Mouse (Mus musculus) kidney, adult 2 months (tissue): ENCODE data around the gene Rnf183. TPM values are rescaled to one million over a fixed set of nuclear protein-coding genes. Genes with fewer than 3 reads are reported as not detected.
"Not testable (repeated sequence)": the region's sequence is repeated elsewhere in the genome, so short reads cannot be mapped to it uniquely, and the experiment has no call there.

Source experiments
- DNase-seq: peaks from one replicate; pipeline ENCODE4 v3.0.0; 2021
- H3K27ac ChIP-seq: fragments of 200-500 bp; 2 replicates; pipeline ENCODE4 v1.5.1; 2012; ENCODE audit warnings: low read depth, low read length, control low read depth, inconsistent platforms; ENCODE audit not compliant: insufficient read depth
- H3K27me3 ChIP-seq: fragments of 200-500 bp; replicated peaks from 2 replicates; pipeline ENCODE4 v1.6.1; 2012; ENCODE audit warnings: mild to moderate bottlenecking, moderate library complexity, low read length, inconsistent platforms; ENCODE audit not compliant: control insufficient read depth, insufficient read depth
- H3K36me3 ChIP-seq: fragments of 200-500 bp; 2 replicates; pipeline ENCODE4 v1.6.1; 2012; ENCODE audit warnings: mild to moderate bottlenecking, moderate library complexity, low read length, inconsistent platforms; ENCODE audit not compliant: control insufficient read depth, insufficient read depth
- H3K4me1 ChIP-seq: fragments of 200-500 bp; 2 replicates; pipeline ENCODE4 v1.6.1; 2011; ENCODE audit warnings: low read length; ENCODE audit not compliant: control insufficient read depth, insufficient read depth
- H3K4me3 ChIP-seq: fragments of 200-500 bp; 2 replicates; pipeline ENCODE4 v1.5.1; 2011; ENCODE audit warnings: mild to moderate bottlenecking, low read depth, low read length, control low read depth; ENCODE audit not compliant: insufficient read depth
- CTCF ChIP-seq: fragments of 200-500 bp; conservative IDR thresholded peaks from 2 replicates; pipeline ENCODE4 v1.5.1; 2011; ENCODE audit warnings: low read depth, mild to moderate bottlenecking, control low read depth, low read length, moderate library complexity, mixed read lengths; ENCODE audit not compliant: insufficient read depth, insufficient read length
- POLR2A ChIP-seq: fragments of 200-500 bp; IDR thresholded peaks from one replicate; pipeline ENCODE4 v1.6.1; 2011; ENCODE audit warnings: low read depth, low read length, control low read depth
- WGBS: fragments of 180-500 bp; shearing (Covaris S2); methylation state at CpG from one replicate; pipeline ENCODE4 v1.1.7; 2018; 5-methylcytosine and 5-hydroxymethylcytosine counted together
- polyA plus RNA-seq: library from polyadenylated mRNA; depleted of rRNA; stranded (reverse); fragments of >200 nt; gene quantifications from 2 replicates; pipeline ENCODE4 v1.2.3, GENCODE M21; 2012; rRNA removed

Rnf183 gene
- polyA plus RNA-seq = 180 and 248 TPM in 2 replicates

DNA sequence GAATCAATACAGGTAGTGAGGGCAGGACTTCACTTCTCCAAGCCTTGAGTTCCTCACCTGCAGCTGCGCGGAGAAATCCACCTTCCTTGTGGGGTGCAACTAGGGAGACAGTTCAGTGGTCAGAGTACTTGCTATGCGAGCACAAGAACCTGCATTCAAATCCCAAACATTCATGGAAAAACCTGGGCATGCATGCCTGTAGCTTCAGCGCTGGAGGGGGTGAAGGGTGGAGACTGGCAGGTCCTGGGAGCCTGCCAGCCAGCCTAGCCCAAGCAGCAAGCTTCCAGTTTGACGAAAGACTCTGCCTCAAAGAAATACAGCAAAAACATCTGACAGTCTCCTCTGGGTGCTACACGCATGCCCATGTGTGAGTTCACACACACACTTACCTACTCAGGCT is at the start of gene Rnf183:
Gene Rnf183, minus strand, starts transcription at position 172 of the 400 bp plus-strand sequence.
- DNase-seq = peak; percentile 86
- TF ChIP-seq CTCF = no peak
- no peak for TF ChIP-seq POLR2A
- Histone ChIP-seq H3K27ac (peak within 1 kb of the TSS; percentile 96), H3K4me3 (peak within 1 kb of the TSS; percentile 52), H3K36me3 (no peaks in the 10 kb centered on the region), H3K27me3 (no peaks in the 10 kb centered on the region), H3K4me1 (peaks cover 21% of the 10 kb centered on the region)
- 46% methylated on average over 6 of the region's 6 CpGs for WGBS

DNA sequence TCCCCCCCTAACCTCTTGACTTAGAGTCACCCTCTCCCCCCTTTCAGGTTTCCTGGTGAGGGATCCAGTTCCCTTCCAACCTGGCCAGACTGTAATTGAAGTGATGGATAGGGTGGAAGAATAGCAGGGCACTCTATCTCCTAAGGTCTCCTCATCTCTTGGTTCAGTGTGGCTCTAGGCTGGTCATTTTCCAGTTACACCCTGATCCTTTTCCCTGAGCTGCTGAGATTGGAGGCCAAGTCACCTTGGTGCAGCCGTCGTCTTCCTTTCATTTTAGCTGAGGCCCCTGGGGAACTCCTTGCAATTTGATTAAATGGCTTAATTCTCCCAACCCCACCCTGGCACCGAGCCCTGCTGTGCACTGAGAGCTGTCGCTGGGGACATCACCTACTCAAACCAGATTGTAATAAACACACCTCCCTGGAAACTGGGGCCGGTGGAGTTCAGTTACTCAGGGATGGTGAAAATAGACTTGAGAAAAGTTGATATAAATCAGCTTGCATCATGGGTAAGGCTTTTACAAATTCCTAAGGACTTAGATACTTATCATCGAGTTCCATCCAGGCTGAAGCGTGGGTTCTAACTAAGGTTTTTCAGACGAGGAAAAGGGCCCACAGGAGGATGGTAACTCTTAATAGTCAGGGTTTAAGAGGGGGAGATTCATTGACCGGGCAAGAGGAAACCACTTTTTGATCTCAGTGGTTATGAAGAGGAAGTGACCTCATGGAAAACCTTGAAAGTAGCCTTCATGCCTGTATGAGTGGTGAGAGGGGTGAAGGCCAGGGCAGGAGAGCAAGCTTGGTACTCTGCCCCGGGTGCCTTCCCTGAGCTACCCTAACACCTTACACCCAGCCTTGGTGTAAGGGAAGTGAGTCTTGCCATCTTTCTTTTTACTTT is 45.9 kb upstream of the Rnf183 start:
- no peaks in the 10 kb centered on the region for H3K36me3 ChIP-seq
- peak overlapping the region; percentile 48; the same call in 1 of the 2 replicates for H3K27ac ChIP-seq
- 25% methylated on average over 10 of the region's 10 CpGs for WGBS
- TF ChIP-seq CTCF (no peak), POLR2A (no peak)
- H3K4me1 ChIP-seq = peaks cover 11% of the 10 kb centered on the region; the same call in 1 of the 2 replicates
- DNase-seq = peak; percentile 50
- no peaks in the 10 kb centered on the region for H3K27me3 ChIP-seq
- H3K4me3 ChIP-seq = peak overlapping the region; percentile 3

DNA sequence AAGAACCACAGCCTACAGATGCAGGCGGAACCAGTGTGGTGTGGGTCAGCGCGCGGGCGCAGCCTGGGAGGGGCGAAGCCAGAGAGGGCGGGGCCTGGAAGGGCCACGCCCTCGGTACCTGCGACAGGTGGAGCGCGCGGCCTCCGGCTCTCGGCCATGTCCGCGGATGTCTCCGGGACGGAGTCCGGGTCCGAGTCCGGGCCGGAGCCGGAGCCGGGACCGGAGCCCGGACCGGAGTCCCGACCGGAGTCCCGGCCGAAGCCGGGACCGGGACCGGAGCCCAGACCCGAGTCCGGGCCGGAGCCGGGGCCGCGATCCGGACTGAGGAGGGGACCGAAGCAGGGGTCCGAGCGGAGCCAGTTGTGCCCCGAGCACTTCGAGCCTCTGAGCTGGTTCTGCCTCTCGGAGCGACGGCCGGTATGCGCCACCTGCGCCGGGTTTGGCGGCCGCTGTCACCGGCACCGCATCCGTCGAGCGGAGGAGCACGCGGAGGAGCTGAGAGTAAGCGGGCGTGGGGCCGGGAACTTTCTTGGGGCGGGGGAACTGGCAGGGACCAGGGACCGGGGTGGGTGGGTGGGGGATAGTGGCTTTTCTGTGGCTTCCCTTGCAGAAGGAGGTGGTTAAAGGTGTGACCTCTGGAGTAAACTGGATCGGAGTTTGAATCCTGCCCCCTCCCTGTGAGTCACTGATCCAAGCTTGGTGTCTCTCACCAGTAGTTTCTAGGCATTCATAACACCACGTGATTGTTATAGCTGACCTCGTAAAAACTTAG is 45.1 kb upstream of the Rnf183 start, which contains the start of gene Bspry:
Gene Bspry, plus strand, starts transcription at position 117 of the 772 bp plus-strand sequence.
- Histone ChIP-seq H3K27ac (peak within 1 kb of the TSS; percentile 48; the same call in 1 of the 2 replicates), H3K36me3 (no peaks in the 10 kb centered on the region), H3K4me1 (peaks cover 17% of the 10 kb centered on the region), H3K27me3 (no peaks in the 10 kb centered on the region), H3K4me3 (peak within 1 kb of the TSS; percentile 56)
- peak; percentile 87 for DNase-seq
- no peak for TF ChIP-seq POLR2A
- TF ChIP-seq CTCF = no peak
- WGBS = 2% methylated on average over 71 of the region's 71 CpGs

DNA sequence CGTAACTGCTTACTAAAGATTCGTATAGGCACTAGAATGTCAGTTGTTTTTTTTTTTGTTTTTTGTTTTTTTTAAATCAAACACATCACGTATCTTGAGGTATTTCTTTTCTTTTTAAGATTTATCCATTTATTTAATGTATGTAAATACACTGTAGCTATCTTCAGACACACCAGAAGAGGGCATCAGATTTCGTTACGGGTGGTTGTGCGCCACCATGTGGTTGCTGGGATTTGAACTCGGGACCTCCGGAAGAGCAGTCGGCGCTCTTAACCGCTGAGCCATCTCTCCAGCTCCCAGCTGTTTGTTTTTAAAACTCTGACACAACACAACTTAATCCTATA is 44.5 kb upstream of the Rnf183 start:
- 9% methylated on average over 11 of the region's 11 CpGs for WGBS
- DNase-seq, H3K27me3 ChIP-seq, H3K36me3 ChIP-seq, H3K27ac ChIP-seq: not testable (repeated sequence)
- Histone ChIP-seq H3K4me3 (peak overlapping the region; percentile 56), H3K4me1 (peaks cover 17% of the 10 kb centered on the region)
- peak; percentile 33 for TF ChIP-seq CTCF

DNA sequence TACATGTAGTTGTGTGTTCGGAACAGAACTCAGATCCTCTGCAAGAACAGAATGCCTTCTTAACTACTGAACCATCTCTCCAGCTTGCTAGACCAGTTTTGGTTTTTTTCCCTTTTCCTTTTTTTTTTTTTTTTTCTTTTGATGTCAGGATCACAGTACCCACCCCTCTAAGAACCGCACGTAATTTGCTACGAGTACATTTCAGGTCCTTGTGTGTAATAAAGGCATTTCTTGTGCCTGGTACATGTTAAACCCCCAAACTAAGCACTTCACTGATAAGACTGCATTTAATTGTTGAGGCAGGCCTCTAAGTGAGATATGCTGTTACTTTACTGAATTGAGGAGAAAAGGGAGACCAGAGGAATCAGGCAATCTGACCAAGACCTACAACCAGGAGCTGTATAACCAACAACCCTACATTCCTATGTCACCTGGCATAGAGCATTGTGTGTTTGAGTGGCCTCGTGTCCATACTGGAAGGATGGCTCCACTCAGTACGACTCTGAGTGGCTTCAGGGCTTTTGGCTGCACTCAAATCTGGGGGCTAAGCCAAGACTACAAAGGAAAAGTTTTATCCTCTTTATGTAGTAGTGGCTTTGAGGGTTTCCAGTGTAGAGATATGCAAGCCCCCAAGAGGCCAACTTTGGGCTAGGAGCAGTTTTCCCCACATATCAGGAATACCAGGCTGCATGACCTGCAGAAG is 42.6 kb upstream of the Rnf183 start:
- TF ChIP-seq CTCF (no peak), POLR2A (no peak)
- H3K27me3 ChIP-seq = no peaks in the 10 kb centered on the region
- H3K36me3 ChIP-seq = no peaks in the 10 kb centered on the region
- H3K4me1 ChIP-seq = peaks cover 17% of the 10 kb centered on the region
- H3K27ac ChIP-seq = no peak overlapping the region
- H3K4me3 ChIP-seq = no peak overlapping the region
- WGBS = 90% methylated on average over 6 of the region's 6 CpGs
- DNase-seq = no peak

DNA sequence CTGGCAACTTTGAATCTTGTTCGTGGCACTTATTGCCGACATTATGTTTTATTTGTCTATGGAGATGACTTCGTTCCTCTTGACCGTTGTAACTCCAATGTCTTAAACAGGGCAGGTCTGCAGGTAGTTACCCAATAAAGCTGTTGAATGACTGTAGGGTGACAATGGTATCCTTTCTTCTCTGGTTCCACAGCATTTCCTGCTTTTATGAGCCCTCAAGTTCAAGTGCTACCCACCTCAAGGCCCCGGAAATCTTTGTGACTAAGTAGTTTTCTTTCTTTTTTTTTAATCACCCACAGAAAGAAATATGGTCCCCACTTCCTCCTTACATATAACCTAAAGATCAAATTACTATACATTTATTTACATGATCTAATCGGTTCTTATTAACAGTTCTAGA is 40.7 kb upstream of the Rnf183 start:
- no peak overlapping the region for H3K27ac ChIP-seq
- no peak overlapping the region for H3K4me3 ChIP-seq
- TF ChIP-seq CTCF (no peak), POLR2A (no peak)
- 55% methylated on average over 6 of the region's 6 CpGs for WGBS
- H3K4me1 ChIP-seq = peaks cover 17% of the 10 kb centered on the region
- H3K36me3 ChIP-seq = no peaks in the 10 kb centered on the region
- no peak for DNase-seq
- H3K27me3 ChIP-seq = no peaks in the 10 kb centered on the region

DNA sequence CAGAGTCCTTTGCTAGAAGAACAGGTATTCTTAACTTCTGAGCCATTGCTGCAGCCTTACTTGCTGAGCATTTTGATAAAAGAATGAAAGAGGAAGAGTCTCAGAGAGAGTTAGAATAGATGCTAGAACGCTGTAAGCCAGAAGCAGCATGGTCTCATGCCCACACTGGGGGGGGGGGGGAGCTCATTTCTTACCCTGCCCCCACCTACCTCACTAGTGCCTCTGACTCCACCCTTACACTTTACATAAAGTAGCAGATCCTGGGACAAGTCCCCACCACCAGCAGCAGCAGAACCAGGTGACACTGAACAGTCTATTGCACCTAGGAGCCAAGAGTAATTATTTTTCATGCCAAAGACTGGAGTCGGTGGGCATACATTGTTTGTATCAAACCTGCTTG is 40.1 kb upstream of the Rnf183 start:
- no peaks in the 10 kb centered on the region for H3K36me3 ChIP-seq
- H3K4me1 ChIP-seq = peaks cover 14% of the 10 kb centered on the region
- no peak overlapping the region for H3K27ac ChIP-seq
- 67% methylated on average over 2 of the region's 2 CpGs for WGBS
- TF ChIP-seq CTCF (no peak), POLR2A (no peak)
- DNase-seq = no peak
- no peak overlapping the region for H3K4me3 ChIP-seq
- H3K27me3 ChIP-seq = no peaks in the 10 kb centered on the region
